Mouse (Mus musculus): Measurements from ENCODE around the gene Tec. TPM values are rescaled to one million over a fixed set of nuclear protein-coding genes. Genes with fewer than 3 reads are reported as not detected.

The Tec gene
- polyA plus RNA-seq, 1 experiment from 2014 or later: 4.3 TPM

GRCm38 (mm10) chr5:72793309-72793850 is 74.9 kb downstream of the Tec start:
- H3K4me1 ChIP-seq (ENCODE audit: control insufficient read depth, insufficient read depth, low read length): no peaks in the 10 kb centered on the region
- 88% methylated on average over 3 of the region's 3 CpGs for whole genome bisulfite sequencing
- H3K27me3 ChIP-seq (replicated peaks; ENCODE audit: control insufficient read depth, insufficient read depth, low read length): no peaks in the 10 kb centered on the region
- H3K36me3 ChIP-seq (ENCODE audit: control insufficient read depth, insufficient read depth, low read length): no peaks in the 10 kb centered on the region
- DNase-seq (ENCODE audit: low spot score) (no peak), ATAC-seq (no peak)
- no peak overlapping the region for H3K4me2 ChIP-seq (ENCODE audit: low read length)
- H3K9me3 ChIP-seq (replicated peaks; ENCODE audit: control insufficient read depth, low read length): no peaks in the 10 kb centered on the region
- H3K27ac ChIP-seq (ENCODE audit: low read depth, low read length): no peak overlapping the region
- no peak overlapping the region for H3K9ac ChIP-seq (ENCODE audit: low read length)
- H3K4me3 ChIP-seq (ENCODE audit: low read depth, low read length): no peak overlapping the region

GRCm38 (mm10) chr5:72791789-72792188 is 76.5 kb downstream of the Tec start:
- Histone ChIP-seq H3K36me3 (ENCODE audit: control insufficient read depth, insufficient read depth, low read length) (no peaks in the 10 kb centered on the region), H3K9me3 (replicated peaks; ENCODE audit: control insufficient read depth, low read length) (no peaks in the 10 kb centered on the region), H3K4me2 (ENCODE audit: low read length) (no peak overlapping the region), H3K4me3 (ENCODE audit: low read depth, low read length) (no peak overlapping the region), H3K27ac (ENCODE audit: low read depth, low read length) (no peak overlapping the region), H3K4me1 (ENCODE audit: control insufficient read depth, insufficient read depth, low read length) (no peaks in the 10 kb centered on the region), H3K9ac (ENCODE audit: low read length) (no peak overlapping the region), H3K27me3 (replicated peaks; ENCODE audit: control insufficient read depth, insufficient read depth, low read length) (no peaks in the 10 kb centered on the region)
- DNase-seq (ENCODE audit: low spot score): no peak
- 14% methylated on average over 5 of the region's 6 CpGs for WGBS
- no peak for ATAC-seq

DNA sequence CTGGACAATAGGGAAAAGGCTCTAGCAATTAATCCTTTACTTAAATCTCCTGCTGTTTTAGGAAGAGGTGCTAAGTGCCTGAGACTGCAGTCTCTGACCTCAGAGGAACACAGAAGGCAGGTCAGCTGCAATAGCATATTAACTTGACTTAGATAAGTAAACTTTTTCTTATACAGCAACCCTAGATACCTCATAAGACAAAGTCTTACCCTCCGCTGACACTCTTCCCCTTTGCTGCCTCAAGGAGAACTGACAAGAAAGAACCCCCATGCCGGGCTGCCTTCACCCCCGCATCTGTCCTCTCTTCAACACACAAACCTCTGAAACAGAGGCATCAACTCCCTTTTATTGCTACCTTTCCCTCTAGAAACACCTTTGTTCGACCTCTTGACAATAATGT is 76.9 kb downstream of the Tec start:
- Histone ChIP-seq H3K9ac (ENCODE audit: low read length) (no peak overlapping the region), H3K4me2 (ENCODE audit: low read length) (no peak overlapping the region), H3K27ac (ENCODE audit: low read depth, low read length) (no peak overlapping the region), H3K27me3 (replicated peaks; ENCODE audit: control insufficient read depth, insufficient read depth, low read length) (no peaks in the 10 kb centered on the region), H3K9me3 (replicated peaks; ENCODE audit: control insufficient read depth, low read length) (no peaks in the 10 kb centered on the region), H3K4me1 (ENCODE audit: control insufficient read depth, insufficient read depth, low read length) (no peaks in the 10 kb centered on the region), H3K36me3 (ENCODE audit: control insufficient read depth, insufficient read depth, low read length) (no peaks in the 10 kb centered on the region), H3K4me3 (ENCODE audit: low read depth, low read length) (no peak overlapping the region)
- no peak for DNase-seq (ENCODE audit: low spot score)
- ATAC-seq: no peak
- WGBS: 64% methylated on average over 4 of the region's 4 CpGs

- no peak overlapping the region for H3K4me2 ChIP-seq (ENCODE audit: low read length)
- no peak for DNase-seq (ENCODE audit: low spot score)
- no peak overlapping the region for H3K9ac ChIP-seq (ENCODE audit: low read length)
- H3K27ac ChIP-seq (ENCODE audit: low read depth, low read length): no peak overlapping the region
- WGBS: 78% methylated on average over 4 of the region's 4 CpGs
- H3K27me3 ChIP-seq (replicated peaks; ENCODE audit: control insufficient read depth, insufficient read depth, low read length): no peaks in the 10 kb centered on the region
- no peak for ATAC-seq
- no peaks in the 10 kb centered on the region for H3K9me3 ChIP-seq (replicated peaks; ENCODE audit: control insufficient read depth, low read length)
- H3K4me3 ChIP-seq (ENCODE audit: low read depth, low read length): no peak overlapping the region
- H3K36me3 ChIP-seq (ENCODE audit: control insufficient read depth, insufficient read depth, low read length): no peaks in the 10 kb centered on the region
- H3K4me1 ChIP-seq (ENCODE audit: control insufficient read depth, insufficient read depth, low read length): no peaks in the 10 kb centered on the region
Measured at GRCm38 (mm10) chr5:72785451-72785850, 82.8 kb downstream of the Tec start.

DNA sequence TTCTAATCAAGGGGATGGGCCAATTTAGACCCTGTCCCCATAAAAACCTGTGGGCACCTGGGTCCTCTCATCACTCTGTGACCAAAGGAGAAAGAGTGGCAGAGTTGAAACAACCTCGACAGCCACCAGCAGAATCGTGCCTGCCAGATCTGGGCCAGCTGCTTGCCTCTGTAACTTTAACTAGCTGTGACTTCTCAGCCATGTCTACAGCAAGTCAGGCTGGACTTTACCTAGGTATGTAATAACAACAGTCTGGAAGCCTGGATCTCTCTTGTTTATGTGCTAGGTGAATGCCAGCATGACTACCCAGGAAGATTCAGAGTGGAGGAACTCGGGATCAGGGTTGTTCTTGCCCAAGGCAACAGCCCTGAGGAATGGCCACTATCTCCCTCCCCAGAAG is 83.6 kb downstream of the Tec start:
- ATAC-seq: no peak
- no peaks in the 10 kb centered on the region for H3K27me3 ChIP-seq (replicated peaks; ENCODE audit: control insufficient read depth, insufficient read depth, low read length)
- H3K36me3 ChIP-seq (ENCODE audit: control insufficient read depth, insufficient read depth, low read length): no peaks in the 10 kb centered on the region
- H3K27ac ChIP-seq (ENCODE audit: low read depth, low read length): no peak overlapping the region
- H3K4me2 ChIP-seq (ENCODE audit: low read length): no peak overlapping the region
- 88% methylated on average over 3 of the region's 3 CpGs for WGBS
- no peaks in the 10 kb centered on the region for H3K4me1 ChIP-seq (ENCODE audit: control insufficient read depth, insufficient read depth, low read length)
- H3K9ac ChIP-seq (ENCODE audit: low read length): no peak overlapping the region
- no peak for DNase-seq (ENCODE audit: low spot score)
- no peaks in the 10 kb centered on the region for H3K9me3 ChIP-seq (replicated peaks; ENCODE audit: control insufficient read depth, low read length)
- no peak overlapping the region for H3K4me3 ChIP-seq (ENCODE audit: low read depth, low read length)

- Histone ChIP-seq H3K27ac (ENCODE audit: low read depth, low read length) (no peak overlapping the region), H3K9me3 (replicated peaks; ENCODE audit: control insufficient read depth, low read length) (no peaks in the 10 kb centered on the region), H3K4me2 (ENCODE audit: low read length) (no peak overlapping the region), H3K27me3 (replicated peaks; ENCODE audit: control insufficient read depth, insufficient read depth, low read length) (no peaks in the 10 kb centered on the region), H3K9ac (ENCODE audit: low read length) (no peak overlapping the region), H3K4me3 (ENCODE audit: low read depth, low read length) (no peak overlapping the region), H3K4me1 (ENCODE audit: control insufficient read depth, insufficient read depth, low read length) (no peaks in the 10 kb centered on the region), H3K36me3 (ENCODE audit: control insufficient read depth, insufficient read depth, low read length) (no peaks in the 10 kb centered on the region)
- ATAC-seq: no peak
- WGBS: 92% methylated on average over 8 of the region's 8 CpGs
- DNase-seq (ENCODE audit: low spot score): no peak
Measured at GRCm38 (mm10) chr5:72783957-72784356, 84.3 kb downstream of the Tec start.

GRCm38 (mm10) chr5:72783123-72783522 is 85.2 kb downstream of the Tec start:
- no peaks in the 10 kb centered on the region for H3K9me3 ChIP-seq (replicated peaks; ENCODE audit: control insufficient read depth, low read length)
- DNase-seq (ENCODE audit: low spot score) (no peak), ATAC-seq (no peak)
- no peak overlapping the region for H3K4me2 ChIP-seq (ENCODE audit: low read length)
- WGBS: 96% methylated on average over 7 of the region's 7 CpGs
- no peaks in the 10 kb centered on the region for H3K4me1 ChIP-seq (ENCODE audit: control insufficient read depth, insufficient read depth, low read length)
- no peak overlapping the region for H3K4me3 ChIP-seq (ENCODE audit: low read depth, low read length)
- no peaks in the 10 kb centered on the region for H3K36me3 ChIP-seq (ENCODE audit: control insufficient read depth, insufficient read depth, low read length)
- no peak overlapping the region for H3K27ac ChIP-seq (ENCODE audit: low read depth, low read length)
- no peak overlapping the region for H3K9ac ChIP-seq (ENCODE audit: low read length)
- H3K27me3 ChIP-seq (replicated peaks; ENCODE audit: control insufficient read depth, insufficient read depth, low read length): no peaks in the 10 kb centered on the region

- H3K4me1 ChIP-seq (ENCODE audit: control insufficient read depth, insufficient read depth, low read length): no peaks in the 10 kb centered on the region
- H3K4me2 ChIP-seq (ENCODE audit: low read length): no peak overlapping the region
- H3K27ac ChIP-seq (ENCODE audit: low read depth, low read length): no peak overlapping the region
- no peaks in the 10 kb centered on the region for H3K36me3 ChIP-seq (ENCODE audit: control insufficient read depth, insufficient read depth, low read length)
- H3K9me3 ChIP-seq (replicated peaks; ENCODE audit: control insufficient read depth, low read length): no peaks in the 10 kb centered on the region
- H3K27me3 ChIP-seq (replicated peaks; ENCODE audit: control insufficient read depth, insufficient read depth, low read length): no peaks in the 10 kb centered on the region
- no peak for DNase-seq (ENCODE audit: low spot score)
- ATAC-seq: no peak
- WGBS: 88% methylated on average over 11 of the region's 11 CpGs
- H3K4me3 ChIP-seq (ENCODE audit: low read depth, low read length): no peak overlapping the region
- H3K9ac ChIP-seq (ENCODE audit: low read length): no peak overlapping the region
Measured at GRCm38 (mm10) chr5:72781776-72782175, 86.5 kb downstream of the Tec start.

GRCm38 (mm10) chr5:72776595-72776994 is 91.7 kb downstream of the Tec start:
- Histone ChIP-seq H3K9ac (ENCODE audit: low read length) (no peak overlapping the region), H3K27ac (ENCODE audit: low read depth, low read length) (no peak overlapping the region), H3K27me3 (replicated peaks; ENCODE audit: control insufficient read depth, insufficient read depth, low read length) (no peaks in the 10 kb centered on the region), H3K4me3 (ENCODE audit: low read depth, low read length) (no peak overlapping the region), H3K4me2 (ENCODE audit: low read length) (no peak overlapping the region), H3K9me3 (replicated peaks; ENCODE audit: control insufficient read depth, low read length) (no peaks in the 10 kb centered on the region), H3K4me1 (ENCODE audit: control insufficient read depth, insufficient read depth, low read length) (no peaks in the 10 kb centered on the region), H3K36me3 (ENCODE audit: control insufficient read depth, insufficient read depth, low read length) (no peaks in the 10 kb centered on the region)
- DNase-seq (ENCODE audit: low spot score) (no peak), ATAC-seq (no peak)
- WGBS: 69% methylated on average over 2 of the region's 2 CpGs

All from forebrain, embryonic 14.5 days (tissue).